Mouse (Mus musculus): ENCODE results near the gene N4bp1.

The N4bp1 gene

GRCm38 (mm10) chr8:86884489-86885463 is at the start of gene N4bp1:
Gene N4bp1, minus strand, starts transcription at chr8:86885258.
- peak; percentile 91 for DNase-seq

GRCm38 (mm10) chr8:86934841-86935240 is 49.8 kb upstream of the N4bp1 start:
- DNase-seq: no peak

- DNase-seq: no peak
Observed at GRCm38 (mm10) chr8:86934393-86934792, 49.3 kb upstream of the N4bp1 start.

GRCm38 (mm10) chr8:86933898-86934297 is 48.8 kb upstream of the N4bp1 start:
- no peak for DNase-seq

- DNase-seq: no peak
Observed at GRCm38 (mm10) chr8:86926237-86926636, 41.2 kb upstream of the N4bp1 start.

GRCm38 (mm10) chr8:86923219-86923835 is 38.3 kb upstream of the N4bp1 start:
- DNase-seq: no peak

GRCm38 (mm10) chr8:86922673-86923072 is 37.6 kb upstream of the N4bp1 start:
- DNase-seq: no peak

- no peak for DNase-seq
Observed at GRCm38 (mm10) chr8:86922141-86922540, 37.1 kb upstream of the N4bp1 start.

GRCm38 (mm10) chr8:86920996-86921395 is 35.9 kb upstream of the N4bp1 start:
- no peak for DNase-seq

GRCm38 (mm10) chr8:86920455-86920854 is 35.4 kb upstream of the N4bp1 start:
- DNase-seq: no peak

- no peak for DNase-seq
Observed at GRCm38 (mm10) chr8:86920024-86920423, 35.0 kb upstream of the N4bp1 start.

- no peak for DNase-seq
Observed at GRCm38 (mm10) chr8:86919262-86919661, 34.2 kb upstream of the N4bp1 start.

- no peak for DNase-seq
Observed at GRCm38 (mm10) chr8:86918093-86918492, 33.0 kb upstream of the N4bp1 start.

GRCm38 (mm10) chr8:86917689-86918088 is 32.6 kb upstream of the N4bp1 start:
- DNase-seq: no peak

GRCm38 (mm10) chr8:86916369-86916768 is 31.3 kb upstream of the N4bp1 start:
- no peak for DNase-seq

GRCm38 (mm10) chr8:86911136-86911535 is 26.1 kb upstream of the N4bp1 start:
- DNase-seq: no peak

GRCm38 (mm10) chr8:86910250-86910649 is 25.2 kb upstream of the N4bp1 start:
- DNase-seq: no peak

GRCm38 (mm10) chr8:86908536-86908935 is 23.5 kb upstream of the N4bp1 start:
- peak; percentile 67 for DNase-seq

GRCm38 (mm10) chr8:86904911-86905310 is 19.9 kb upstream of the N4bp1 start:
- DNase-seq: no peak

GRCm38 (mm10) chr8:86903104-86903503 is 18.0 kb upstream of the N4bp1 start:
- peak; percentile 83 for DNase-seq

- no peak for DNase-seq
Observed at GRCm38 (mm10) chr8:86902656-86903055, 17.6 kb upstream of the N4bp1 start.

GRCm38 (mm10) chr8:86901972-86902371 is 16.9 kb upstream of the N4bp1 start:
- DNase-seq: no peak

- DNase-seq: no peak
Observed at GRCm38 (mm10) chr8:86897726-86898419, 12.8 kb upstream of the N4bp1 start.

- DNase-seq: no peak
Observed at GRCm38 (mm10) chr8:86895390-86895789, 10.3 kb upstream of the N4bp1 start.

All from thymus, postnatal 25 days (tissue).